Mouse (Mus musculus) midbrain, embryonic 11.5 days (tissue): ENCODE measurements at regions not wholly inside any gene's neighbourhood (a gene's known extent, or its start where the extent isn't known, plus 50 kb on each side); places are given as distances from the start of the nearest gene placed in this dataset.
"Not testable (repeated sequence)": the region's sequence is repeated elsewhere in the genome, so short reads cannot be mapped to it uniquely, and the experiment has no call there.

ENCODE experiments used
- ATAC-seq: fragments of 200-750 bp; cut with Nextera tagmentation; 2 replicates; pipeline ENCODE4 v1.8.0; 2017; ENCODE audit warnings: moderate TSS enrichment, moderate library complexity; ENCODE audit not compliant: low FRiP score
- DNase-seq: peaks from one replicate; pipeline ENCODE4 v3.0.0; 2015; ENCODE audit warnings: low spot score; ENCODE audit errors: missing footprints
- H3K27ac ChIP-seq: fragments of 300-500 bp; sonication (generic); 2 replicates; pipeline ENCODE4 v1.5.1; 2014; ENCODE audit warnings: low read depth, low read length
- H3K27me3 ChIP-seq: fragments of 300-500 bp; sonication (generic); 2 replicates; pipeline ENCODE4 v1.6.1; 2014; ENCODE audit warnings: mild to moderate bottlenecking, low read length, moderate library complexity, mixed read lengths; ENCODE audit not compliant: control insufficient read depth, insufficient read depth
- H3K36me3 ChIP-seq: fragments of 300-500 bp; sonication (generic); 2 replicates; pipeline ENCODE4 v1.6.1; 2014; ENCODE audit warnings: mild to moderate bottlenecking, low read length, moderate library complexity, mixed read lengths; ENCODE audit not compliant: control insufficient read depth, insufficient read depth
- H3K4me1 ChIP-seq: fragments of 300-500 bp; sonication (generic); 2 replicates; pipeline ENCODE4 v1.6.1; 2014; ENCODE audit warnings: low read length; ENCODE audit not compliant: control insufficient read depth, insufficient read depth
- H3K4me2 ChIP-seq: fragments of 300-500 bp; sonication (generic); 2 replicates; pipeline ENCODE4 v1.6.1; 2014; ENCODE audit warnings: mild to moderate bottlenecking, moderate library complexity
- H3K4me3 ChIP-seq: fragments of 300-500 bp; sonication (generic); 2 replicates; pipeline ENCODE4 v1.5.1; 2014; ENCODE audit warnings: low read depth, low read length
- H3K9ac ChIP-seq: fragments of 300-500 bp; sonication (generic); 2 replicates; pipeline ENCODE4 v1.6.1; 2014; ENCODE audit warnings: low read length
- H3K9me3 ChIP-seq: fragments of 300-500 bp; sonication (generic); 2 replicates; pipeline ENCODE4 v1.6.1; 2016; ENCODE audit warnings: low read length; ENCODE audit not compliant: control insufficient read depth
- WGBS: fragments of 180-500 bp; shearing (Covaris S2); extraction: QIAGEN DNeasy Blood & Tissue Kit; methylation state at CpG from one replicate; pipeline ENCODE4 v1.1.7; 2014; 5-methylcytosine and 5-hydroxymethylcytosine counted together

GRCm38 (mm10) chr6:24342056-24342455, 172.8 kb downstream of the Iqub start:
- 87% methylated on average over 2 of the region's 2 CpGs for WGBS
- no peak overlapping the region for H3K9ac ChIP-seq

GRCm38 (mm10) chr6:24340107-24340506, 172.2 kb upstream of the Slc13a1 start:
- H3K36me3 ChIP-seq, ATAC-seq, H3K4me1 ChIP-seq, H3K4me3 ChIP-seq, H3K27ac ChIP-seq, H3K4me2 ChIP-seq, H3K9me3 ChIP-seq, DNase-seq, H3K27me3 ChIP-seq, H3K9ac ChIP-seq: not testable (repeated sequence)
- 78% methylated on average over 4 of the region's 4 CpGs for WGBS

More at GRCm38 (mm10) chr6:24342056-24342455, 172.8 kb downstream of the Iqub start:
- Histone ChIP-seq H3K4me1 (no peaks in the 10 kb centered on the region), H3K4me3 (no peak overlapping the region), H3K9me3 (no peaks in the 10 kb centered on the region), H3K36me3 (no peaks in the 10 kb centered on the region), H3K27me3 (no peaks in the 10 kb centered on the region), H3K27ac (no peak overlapping the region), H3K4me2 (no peak overlapping the region)
- DNase-seq: no peak
- no peak for ATAC-seq

DNA sequence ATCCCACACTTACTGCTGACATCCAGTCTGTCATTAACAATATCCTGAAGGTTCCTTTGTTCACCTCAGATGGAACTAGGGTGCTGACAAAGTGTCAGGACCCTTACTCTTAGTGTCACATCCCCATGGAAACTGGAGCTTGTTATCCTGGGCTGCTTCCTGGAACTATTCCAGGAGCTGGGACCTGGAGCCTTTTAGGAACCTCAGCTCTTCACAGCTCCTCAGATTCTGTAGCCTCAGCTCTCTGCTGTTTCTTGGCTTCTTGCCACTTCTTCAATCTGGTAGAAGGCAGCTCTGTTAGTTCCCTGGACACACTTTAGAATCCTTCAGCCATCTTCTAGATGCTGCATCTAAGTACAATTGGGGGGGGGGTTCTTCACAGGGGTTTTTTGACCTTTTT, 157.3 kb upstream of the Slc13a1 start:
- no peak for DNase-seq
- no peaks in the 10 kb centered on the region for H3K9me3 ChIP-seq
- H3K4me3 ChIP-seq: no peak overlapping the region
- H3K4me1 ChIP-seq: no peaks in the 10 kb centered on the region
- no peak overlapping the region for H3K9ac ChIP-seq
- no peak overlapping the region for H3K4me2 ChIP-seq
- H3K27me3 ChIP-seq: no peaks in the 10 kb centered on the region
- no peak for ATAC-seq
- no peak overlapping the region for H3K27ac ChIP-seq
- H3K36me3 ChIP-seq: no peaks in the 10 kb centered on the region

DNA sequence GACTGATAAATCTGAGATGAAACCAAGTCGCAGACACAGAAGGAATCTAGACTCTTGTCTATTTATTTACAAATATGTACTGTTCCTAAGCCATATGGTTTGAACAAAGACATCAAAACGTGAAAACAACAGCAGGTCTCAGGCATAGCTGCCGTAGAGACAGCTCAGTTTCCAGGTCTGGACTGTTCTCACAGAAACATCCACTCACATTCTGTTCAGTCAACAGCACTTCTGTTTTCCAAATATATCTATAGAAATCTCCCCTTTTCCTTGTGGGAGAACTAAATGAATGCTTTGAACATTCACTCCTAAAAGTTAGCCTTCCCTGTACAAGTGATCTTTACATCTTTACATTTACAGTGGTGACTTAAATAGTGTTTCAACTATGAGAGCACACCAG, 156.8 kb upstream of the Slc13a1 start:
- Histone ChIP-seq H3K9ac (no peak overlapping the region), H3K4me2 (no peak overlapping the region), H3K4me1 (no peaks in the 10 kb centered on the region), H3K4me3 (no peak overlapping the region), H3K9me3 (no peaks in the 10 kb centered on the region), H3K27ac (no peak overlapping the region), H3K36me3 (no peaks in the 10 kb centered on the region), H3K27me3 (no peaks in the 10 kb centered on the region)
- DNase-seq: no peak
- no peak for ATAC-seq
- WGBS: 69% methylated on average over 3 of the region's 3 CpGs

GRCm38 (mm10) chr6:24322371-24322770, 154.5 kb upstream of the Slc13a1 start:
- Histone ChIP-seq H3K9me3 (no peaks in the 10 kb centered on the region), H3K27ac (no peak overlapping the region), H3K4me1 (no peaks in the 10 kb centered on the region), H3K4me2 (no peak overlapping the region), H3K9ac (no peak overlapping the region), H3K27me3 (no peaks in the 10 kb centered on the region), H3K4me3 (no peak overlapping the region), H3K36me3 (no peaks in the 10 kb centered on the region)
- DNase-seq: no peak
- ATAC-seq: no peak
- 82% methylated on average over 3 of the region's 3 CpGs for WGBS

DNA sequence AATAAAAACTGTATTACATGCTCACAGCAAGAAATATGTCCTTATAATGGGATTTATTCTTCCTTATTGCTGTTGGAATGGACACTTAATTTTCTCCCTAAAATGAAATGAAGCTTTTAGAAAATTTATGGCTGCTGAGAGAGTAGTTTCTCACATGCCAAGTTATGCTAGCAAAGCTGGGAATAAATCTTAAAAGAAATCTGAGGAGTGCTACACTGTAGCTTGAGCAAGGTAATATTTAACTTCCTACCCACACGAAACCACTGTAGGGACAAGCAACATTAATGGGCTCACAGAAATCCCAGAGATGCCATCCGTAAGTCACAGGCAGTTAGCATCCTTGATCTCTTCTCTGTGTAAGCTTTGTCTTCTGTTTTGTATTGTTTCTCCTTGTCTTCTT, 151.0 kb upstream of the Slc13a1 start:
- Histone ChIP-seq H3K9ac (no peak overlapping the region), H3K4me1 (no peaks in the 10 kb centered on the region), H3K4me3 (no peak overlapping the region), H3K27ac (no peak overlapping the region), H3K9me3 (no peaks in the 10 kb centered on the region), H3K4me2 (no peak overlapping the region), H3K27me3 (no peaks in the 10 kb centered on the region), H3K36me3 (no peaks in the 10 kb centered on the region)
- no peak for DNase-seq
- 75% methylated on average over 2 of the region's 2 CpGs for WGBS
- ATAC-seq: no peak

DNA sequence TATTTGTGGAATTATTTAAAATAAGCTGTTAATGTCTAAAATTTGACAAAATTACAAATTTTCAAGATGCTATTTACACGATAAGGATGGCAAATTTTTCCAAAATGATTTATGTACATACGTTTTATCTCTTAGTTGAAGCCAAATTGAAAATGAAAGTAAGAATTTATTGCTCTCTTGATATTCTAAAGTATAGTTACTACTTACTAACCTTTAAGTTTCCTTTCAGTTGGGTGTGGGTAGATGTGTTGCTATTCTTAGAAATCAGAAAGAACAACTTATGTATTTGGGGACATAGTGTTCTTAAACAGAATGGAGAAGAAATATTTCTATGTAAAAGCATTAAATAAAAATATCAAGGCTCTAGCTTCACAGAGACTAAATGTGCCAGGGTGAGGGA, 142.8 kb upstream of the Slc13a1 start:
- Histone ChIP-seq H3K27me3 (no peaks in the 10 kb centered on the region), H3K4me1 (no peaks in the 10 kb centered on the region), H3K4me3 (no peak overlapping the region), H3K9me3 (no peaks in the 10 kb centered on the region), H3K27ac (no peak overlapping the region), H3K4me2 (no peak overlapping the region), H3K9ac (no peak overlapping the region), H3K36me3 (no peaks in the 10 kb centered on the region)
- ATAC-seq: no peak
- DNase-seq: no peak
- 86% methylated on average over 2 of the region's 2 CpGs for WGBS

DNA sequence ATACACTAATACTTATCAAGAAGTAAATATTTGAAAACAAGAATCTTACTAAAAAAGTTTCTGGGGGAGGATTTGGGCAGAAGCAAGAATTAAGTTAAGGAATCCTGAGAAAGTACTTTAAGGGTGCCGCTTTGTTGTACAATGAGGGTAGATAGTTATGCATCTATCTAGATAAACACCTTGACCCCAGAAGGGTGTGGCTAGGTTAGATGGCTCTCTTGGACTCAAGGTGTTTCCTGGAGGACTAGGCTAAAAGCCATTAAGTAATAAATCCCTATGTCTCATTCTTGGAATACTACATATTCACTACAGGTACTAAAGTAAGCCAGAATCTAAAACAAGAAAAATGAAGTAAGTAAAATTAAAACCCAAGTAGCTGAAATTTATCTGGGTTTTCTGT, 141.9 kb upstream of the Slc13a1 start:
- WGBS: 92% methylated on average over 1 of the region's 1 CpGs
- no peaks in the 10 kb centered on the region for H3K27me3 ChIP-seq
- no peak overlapping the region for H3K9ac ChIP-seq
- H3K36me3 ChIP-seq: no peaks in the 10 kb centered on the region
- no peaks in the 10 kb centered on the region for H3K4me1 ChIP-seq
- no peak overlapping the region for H3K4me2 ChIP-seq
- H3K4me3 ChIP-seq: no peak overlapping the region
- no peak for DNase-seq
- no peak for ATAC-seq
- no peak overlapping the region for H3K27ac ChIP-seq
- no peaks in the 10 kb centered on the region for H3K9me3 ChIP-seq

DNA sequence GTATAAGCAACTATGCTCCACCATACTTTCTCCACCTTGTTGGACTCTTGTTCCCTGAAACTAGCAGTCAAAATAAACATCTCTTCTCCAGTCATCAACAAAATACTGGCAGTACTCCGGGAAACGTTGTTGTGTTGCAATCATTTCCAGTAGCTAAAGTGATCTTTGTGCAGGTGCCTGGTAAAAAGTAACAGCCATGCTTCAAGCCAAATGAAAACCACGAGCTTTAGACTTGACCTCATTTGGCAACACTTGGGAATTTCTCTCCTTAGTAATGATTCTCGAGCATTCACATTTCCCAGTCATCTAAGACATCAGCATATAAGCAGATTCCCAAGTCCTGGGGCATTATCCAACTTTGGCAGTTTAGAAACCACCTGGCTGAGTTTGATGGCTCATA, 133.8 kb upstream of the Slc13a1 start:
- no peak for ATAC-seq
- H3K4me2 ChIP-seq: no peak overlapping the region
- no peak overlapping the region for H3K9ac ChIP-seq
- H3K27me3 ChIP-seq: no peaks in the 10 kb centered on the region
- H3K9me3 ChIP-seq: no peaks in the 10 kb centered on the region
- H3K27ac ChIP-seq: no peak overlapping the region
- no peaks in the 10 kb centered on the region for H3K4me1 ChIP-seq
- no peaks in the 10 kb centered on the region for H3K36me3 ChIP-seq
- 92% methylated on average over 4 of the region's 4 CpGs for WGBS
- no peak for DNase-seq
- no peak overlapping the region for H3K4me3 ChIP-seq

- DNase-seq (no peak), ATAC-seq (no peak)
Measured at GRCm38 (mm10) chr6:24301146-24301545, 133.3 kb upstream of the Slc13a1 start.

More at GRCm38 (mm10) chr6:24301146-24301545, 133.3 kb upstream of the Slc13a1 start:
- Histone ChIP-seq H3K27me3 (no peaks in the 10 kb centered on the region), H3K27ac (no peak overlapping the region), H3K4me3 (no peak overlapping the region), H3K4me2 (no peak overlapping the region), H3K36me3 (no peaks in the 10 kb centered on the region), H3K4me1 (no peaks in the 10 kb centered on the region), H3K9me3 (no peaks in the 10 kb centered on the region), H3K9ac (no peak overlapping the region)
- WGBS: 61% methylated on average over 2 of the region's 2 CpGs
